In genomic region chr11:106159216-106159920, GRCm38 (mm10) we compare ENCODE assay signal across 1 mouse cellular context.
TF ChIP-seq lines count a peak whose summit lies in the region.

No protein-coding gene starts in this region.

TF ChIP-seq in CH12.LX, 34 proteins besides CTCF, POLR2A, EP300 and RAD21 (continued from another document):
- no peak for TF ChIP-seq ZKSCAN1 (IDR thresholded peaks at IDR 0.05; ENCODE audit: borderline replicate concordance, low read depth, low read length)
- 0 out of 2 replicates have a peak, but pooled peaks have one; percentile 54 for TF ChIP-seq POLR2AphosphoS2 (IDR thresholded peaks at IDR 0.05; ENCODE audit: low read depth, low read length)
- no peak for TF ChIP-seq USF2 (conservative IDR thresholded peaks at IDR 0.05; ENCODE audit: low read depth, low read length)
- TF ChIP-seq CHD2 (IDR thresholded peaks at IDR 0.05; ENCODE audit: low read length) = peak; percentile 96
- TF ChIP-seq CHD1 (IDR thresholded peaks at IDR 0.05; ENCODE audit: low read depth, low read length) = no peak
- no peak for TF ChIP-seq NRF1 (IDR thresholded peaks at IDR 0.05; ENCODE audit: low read depth, low read length)
- no peak; the same call in 1 of the 2 replicates for TF ChIP-seq TBP (conservative IDR thresholded peaks at IDR 0.05; ENCODE audit: low read depth, low read length)
- TF ChIP-seq MAFK (IDR thresholded peaks at IDR 0.05; ENCODE audit: insufficient replicate concordance, low read length) = no peak
- peak; percentile 91 for TF ChIP-seq MAZ (IDR thresholded peaks at IDR 0.05; ENCODE audit: low read depth, low read length)
- TF ChIP-seq MXI1 (IDR thresholded peaks at IDR 0.05; ENCODE audit: low read depth, low read length) = 0 out of 2 replicates have a peak, but pooled peaks have one; percentile 45
- TF ChIP-seq NELFE (IDR thresholded peaks at IDR 0.05; ENCODE audit: low read depth, low read length) = no peak
- no peak for TF ChIP-seq KAT2A (IDR thresholded peaks at IDR 0.05; ENCODE audit: insufficient replicate concordance, low read length)
- no peak for TF ChIP-seq ZC3H11A (IDR thresholded peaks at IDR 0.05; ENCODE audit: low read depth, low read length)
- no peak for TF ChIP-seq UBTF (IDR thresholded peaks at IDR 0.05; ENCODE audit: low read depth, low read length)
- no peak for TF ChIP-seq GABPA (IDR thresholded peaks at IDR 0.05; ENCODE audit: insufficient replicate concordance, low read depth, low read length)
- TF ChIP-seq PAX5 (IDR thresholded peaks at IDR 0.05; ENCODE audit: low read length) = no peak
- TF ChIP-seq JUN (IDR thresholded peaks at IDR 0.05; ENCODE audit: insufficient read depth, low read depth, low read length) = no peak
- peak; percentile 73 for TF ChIP-seq ETS1 (conservative IDR thresholded peaks at IDR 0.05; ENCODE audit: low read depth, low read length)
- TF ChIP-seq BHLHE40 (IDR thresholded peaks at IDR 0.05; ENCODE audit: low read depth, low read length) = no peak
- no peak for TF ChIP-seq MAX (IDR thresholded peaks at IDR 0.05; ENCODE audit: low read length)
- no peak; the same call in 1 of the 2 replicates for TF ChIP-seq IRF4 (IDR thresholded peaks at IDR 0.05; ENCODE audit: low read depth, low read length)
- no peak for TF ChIP-seq MYC (IDR thresholded peaks at IDR 0.05; ENCODE audit: low read depth, low read length)
- TF ChIP-seq ZNF384 (IDR thresholded peaks at IDR 0.05; ENCODE audit: low read depth, low read length) = no peak
TF ChIP-seq in CH12.LX: peak in this region for 10.
